Mouse (Mus musculus) kidney, adult 18-20 months (tissue): Measurements from ENCODE around the gene Slamf9.

ENCODE experiments used
- DNase-seq: peaks from one replicate; pipeline ENCODE4 v3.0.0; 2021

Gene Slamf9

DNA sequence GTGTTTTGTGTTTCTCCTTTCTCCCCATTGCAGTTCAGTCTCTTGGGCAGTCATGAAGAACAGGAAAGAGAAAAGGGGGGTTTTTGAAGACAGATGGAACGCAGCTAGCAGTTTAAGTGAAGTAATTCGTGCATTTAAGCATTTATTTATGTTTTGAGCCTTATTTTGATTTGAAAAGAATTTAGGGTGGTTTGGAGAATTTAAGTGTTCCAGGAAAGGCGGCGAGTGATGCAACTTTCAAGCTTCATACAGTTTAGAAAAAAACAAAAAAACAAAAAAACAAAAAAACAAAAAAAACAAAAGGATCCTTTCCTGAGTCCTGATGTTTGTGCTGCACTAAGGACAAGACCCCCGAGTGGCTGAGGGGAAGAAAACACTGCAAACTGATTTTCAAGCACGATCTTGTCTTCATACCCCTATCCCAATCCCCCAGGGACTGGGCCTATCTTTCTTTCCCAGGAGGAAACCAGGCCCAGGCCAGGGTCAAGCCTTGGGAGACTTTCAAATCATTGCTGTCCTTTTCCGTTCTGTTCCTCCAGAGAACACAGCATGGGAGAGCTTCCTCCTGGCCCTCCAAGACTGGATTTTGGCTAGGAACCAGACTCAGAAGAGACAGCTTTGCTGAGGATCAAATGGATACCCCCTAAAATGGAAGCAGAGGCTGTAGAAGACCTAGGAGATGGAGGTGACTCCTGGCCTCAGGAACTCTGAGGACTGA lies 39.6 kb downstream of the Slamf9 start:
- DNase-seq: no peak

- no peak for DNase-seq
Measured at GRCm38 (mm10) chr1:172515396-172515795, 40.2 kb downstream of the Slamf9 start.

GRCm38 (mm10) chr1:172518013-172518412 lies 42.9 kb downstream of the Slamf9 start:
- no peak for DNase-seq

GRCm38 (mm10) chr1:172519644-172520043 lies 44.5 kb downstream of the Slamf9 start:
- DNase-seq: no peak

- DNase-seq: peak; percentile 82
Measured at GRCm38 (mm10) chr1:172520576-172521440, 45.6 kb downstream of the Slamf9 start, which contains the start of gene Cfap45. Gene Cfap45 (plus strand): TSS chr1:172520801.

DNA sequence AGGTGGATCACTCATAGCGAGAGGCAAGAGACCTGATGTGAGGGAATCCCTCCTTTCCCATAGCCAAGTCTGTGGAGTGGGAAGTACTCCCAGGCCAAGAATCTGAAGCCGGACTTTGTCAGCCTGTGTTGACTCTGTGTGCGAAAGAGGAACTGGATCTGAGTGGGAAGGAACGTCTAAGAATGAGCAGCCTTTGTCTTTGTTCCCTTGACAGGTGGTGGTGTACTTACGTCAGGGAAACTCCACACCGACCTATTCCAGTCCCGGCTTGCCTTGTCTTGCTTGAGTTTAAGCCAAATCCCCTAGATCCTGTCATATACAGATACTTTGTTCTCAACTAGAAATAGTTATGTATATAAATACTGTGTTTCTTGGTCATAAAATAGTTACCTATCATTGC lies 47.4 kb downstream of the Slamf9 start:
- no peak for DNase-seq

- DNase-seq: no peak
Measured at GRCm38 (mm10) chr1:172523699-172524101, 48.5 kb downstream of the Slamf9 start.

GRCm38 (mm10) chr1:172525027-172525764 lies 50.0 kb downstream of the Slamf9 start:
- no peak for DNase-seq

DNA sequence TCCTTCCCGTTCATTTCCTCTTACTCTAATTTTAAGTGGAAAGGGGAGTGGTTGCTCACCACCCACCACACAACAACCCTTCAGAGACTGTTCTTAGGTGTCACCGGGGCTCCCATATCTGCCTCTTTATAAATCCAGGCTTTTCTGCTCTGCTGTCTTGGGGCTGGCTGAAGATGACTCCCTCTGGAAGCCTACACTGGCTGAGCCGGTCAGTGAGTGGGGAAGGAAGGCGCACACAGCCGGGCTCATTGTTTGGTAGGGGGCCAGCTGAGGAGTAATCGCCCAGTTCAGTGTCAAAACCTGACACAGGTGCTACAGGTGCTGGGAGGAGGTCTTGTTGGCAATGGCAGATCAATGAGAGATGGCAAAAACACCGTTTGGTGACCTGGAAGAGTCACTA lies 50.8 kb downstream of the Slamf9 start:
- DNase-seq: no peak

- no peak for DNase-seq
Measured at GRCm38 (mm10) chr1:172526380-172527081, 51.4 kb downstream of the Slamf9 start.

DNA sequence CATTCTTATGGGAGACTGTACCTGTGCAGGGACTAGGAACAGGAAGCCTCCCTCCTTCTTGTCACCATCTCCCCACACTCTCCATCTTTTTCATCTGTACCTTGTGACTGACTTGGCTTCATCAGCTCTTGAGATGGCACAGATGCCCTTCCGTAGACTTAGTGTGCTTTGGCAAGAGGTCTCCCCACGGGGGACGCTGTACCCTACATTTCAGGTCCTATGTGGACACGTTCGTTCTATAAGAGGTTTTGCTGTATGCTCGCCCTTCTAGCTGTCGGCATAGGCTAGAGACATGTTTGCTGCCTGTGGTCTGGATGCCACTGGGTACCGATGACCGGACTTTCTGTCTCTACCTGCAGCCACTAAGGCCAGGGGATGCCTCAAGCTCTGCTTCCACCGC lies 52.3 kb downstream of the Slamf9 start:
- no peak for DNase-seq
